Mouse (Mus musculus): ENCODE measurements around the gene F3. TPM values are rescaled to one million over a fixed set of nuclear protein-coding genes. Genes with fewer than 3 reads are reported as not detected.
"Not testable (repeated sequence)": the region's sequence is repeated elsewhere in the genome, so short reads cannot be mapped to it uniquely, and the experiment has no call there.

The F3 gene
- polyA plus RNA-seq, 2 experiments: 0.33 to 0.39 TPM

GRCm38 (mm10) chr3:121754319-121755090, 31.2 kb downstream of the F3 start:
- not testable (repeated sequence) for H3K27ac ChIP-seq; H3K9ac ChIP-seq (replicated peaks); H3K9me3 ChIP-seq (ENCODE audit: control insufficient read depth, low read length); ATAC-seq (ENCODE audit: insufficient read depth); H3K36me3 ChIP-seq (replicated peaks; ENCODE audit: control insufficient read depth, insufficient read depth, low read depth); H3K4me3 ChIP-seq (ENCODE audit: insufficient read depth in 1 of 2, low read depth in 2 of 2, low read length in 2 of 2); H3K4me2 ChIP-seq (ENCODE audit: low read depth); DNase-seq (ENCODE audit: low read depth in 3 of 3, low spot score in 3 of 3); H3K27me3 ChIP-seq (ENCODE audit: control insufficient read depth, insufficient read depth, low read length); H3K4me1 ChIP-seq (replicated peaks; ENCODE audit: control insufficient read depth in 2 of 2, insufficient read depth in 2 of 2, low read length in 1 of 2)
- 62% methylated on average over 10 of the region's 10 CpGs for WGBS (ENCODE audit: insufficient replicate concordance)

- H3K27ac ChIP-seq: no peak overlapping the region
- ATAC-seq (ENCODE audit: insufficient read depth) (no peak), DNase-seq (ENCODE audit: low read depth in 3 of 3, low spot score in 3 of 3) (no peak)
- no peaks in the 10 kb centered on the region for H3K9me3 ChIP-seq (ENCODE audit: control insufficient read depth, low read length)
- H3K27me3 ChIP-seq (ENCODE audit: control insufficient read depth, insufficient read depth, low read length): no peaks in the 10 kb centered on the region
- 11% methylated on average over 3 of the region's 3 CpGs for WGBS (ENCODE audit: insufficient replicate concordance)
- no peak overlapping the region for H3K9ac ChIP-seq (replicated peaks)
- no peaks in the 10 kb centered on the region for H3K36me3 ChIP-seq (replicated peaks; ENCODE audit: control insufficient read depth, insufficient read depth, low read depth)
- H3K4me1 ChIP-seq (replicated peaks; ENCODE audit: control insufficient read depth in 2 of 2, insufficient read depth in 2 of 2, low read length in 1 of 2): no peaks in the 10 kb centered on the region
- no peak for TF ChIP-seq EP300 (IDR thresholded peaks at IDR 0.05; ENCODE audit: low read depth)
- no peak for TF ChIP-seq CTCF (IDR thresholded peaks at IDR 0.05; ENCODE audit: low read depth)
- H3K4me2 ChIP-seq (ENCODE audit: low read depth): no peak overlapping the region
- no peak overlapping the region for H3K4me3 ChIP-seq (ENCODE audit: insufficient read depth in 1 of 2, low read depth in 2 of 2, low read length in 2 of 2)
Measured at GRCm38 (mm10) chr3:121755152-121755551, 31.8 kb downstream of the F3 start.

GRCm38 (mm10) chr3:121758373-121758772, 35.0 kb downstream of the F3 start:
- TF ChIP-seq EP300 (IDR thresholded peaks at IDR 0.05; ENCODE audit: low read depth) (no peak), CTCF (IDR thresholded peaks at IDR 0.05; ENCODE audit: low read depth) (no peak)
- DNase-seq (ENCODE audit: low read depth in 3 of 3, low spot score in 3 of 3) (no peak), ATAC-seq (ENCODE audit: insufficient read depth) (no peak)
- 49% methylated on average over 7 of the region's 7 CpGs for WGBS (ENCODE audit: insufficient replicate concordance)
- Histone ChIP-seq H3K36me3 (replicated peaks; ENCODE audit: control insufficient read depth, insufficient read depth, low read depth) (no peaks in the 10 kb centered on the region; the same call in 1 of the 2 replicates), H3K4me1 (replicated peaks; ENCODE audit: control insufficient read depth in 2 of 2, insufficient read depth in 2 of 2, low read length in 1 of 2) (no peaks in the 10 kb centered on the region), H3K4me2 (ENCODE audit: low read depth) (no peak overlapping the region), H3K27me3 (ENCODE audit: control insufficient read depth, insufficient read depth, low read length) (no peaks in the 10 kb centered on the region), H3K9me3 (ENCODE audit: control insufficient read depth, low read length) (no peaks in the 10 kb centered on the region), H3K27ac (no peak overlapping the region), H3K9ac (replicated peaks) (no peak overlapping the region), H3K4me3 (ENCODE audit: insufficient read depth in 1 of 2, low read depth in 2 of 2, low read length in 2 of 2) (no peak overlapping the region)

GRCm38 (mm10) chr3:121762056-121762852, 38.9 kb downstream of the F3 start:
- WGBS (ENCODE audit: insufficient replicate concordance): 53% methylated on average over 4 of the region's 4 CpGs
- no peak overlapping the region for H3K4me2 ChIP-seq (ENCODE audit: low read depth)
- ATAC-seq (ENCODE audit: insufficient read depth) (no peak), DNase-seq (ENCODE audit: low read depth in 3 of 3, low spot score in 3 of 3) (no peak)
- H3K9me3 ChIP-seq (ENCODE audit: control insufficient read depth, low read length): no peaks in the 10 kb centered on the region
- no peaks in the 10 kb centered on the region; the same call in 1 of the 2 replicates for H3K36me3 ChIP-seq (replicated peaks; ENCODE audit: control insufficient read depth, insufficient read depth, low read depth)
- no peak overlapping the region for H3K27ac ChIP-seq
- TF ChIP-seq CTCF (IDR thresholded peaks at IDR 0.05; ENCODE audit: low read depth) (peak; percentile 48), EP300 (IDR thresholded peaks at IDR 0.05; ENCODE audit: low read depth) (no peak)
- H3K4me3 ChIP-seq (ENCODE audit: insufficient read depth in 1 of 2, low read depth in 2 of 2, low read length in 2 of 2): no peak overlapping the region
- H3K9ac ChIP-seq (replicated peaks): no peak overlapping the region
- 0 out of 4 replicates have a peak, but pooled peaks cover 0 to 2% of the 10 kb centered on the region in 2 experiments for H3K4me1 ChIP-seq (replicated peaks; ENCODE audit: control insufficient read depth in 2 of 2, insufficient read depth in 2 of 2, low read length in 1 of 2)
- no peaks in the 10 kb centered on the region for H3K27me3 ChIP-seq (ENCODE audit: control insufficient read depth, insufficient read depth, low read length)

GRCm38 (mm10) chr3:121766048-121766447, 42.7 kb downstream of the F3 start:
- no peaks in the 10 kb centered on the region for H3K27me3 ChIP-seq (ENCODE audit: control insufficient read depth, insufficient read depth, low read length)
- H3K27ac ChIP-seq: no peak overlapping the region
- peaks cover 7% of the 10 kb centered on the region for H3K36me3 ChIP-seq (replicated peaks; ENCODE audit: control insufficient read depth, insufficient read depth, low read depth)
- ATAC-seq (ENCODE audit: insufficient read depth): no peak
- H3K9me3 ChIP-seq (ENCODE audit: control insufficient read depth, low read length): no peaks in the 10 kb centered on the region
- no peak overlapping the region for H3K4me3 ChIP-seq (ENCODE audit: insufficient read depth in 1 of 2, low read depth in 2 of 2, low read length in 2 of 2)
- DNase-seq (ENCODE audit: low read depth in 3 of 3, low spot score in 3 of 3): no peak
- H3K4me2 ChIP-seq (ENCODE audit: low read depth): no peak overlapping the region
- no peak overlapping the region for H3K9ac ChIP-seq (replicated peaks)
- no peak for TF ChIP-seq CTCF (IDR thresholded peaks at IDR 0.05; ENCODE audit: low read depth)
- no peak for TF ChIP-seq EP300 (IDR thresholded peaks at IDR 0.05; ENCODE audit: low read depth)
- H3K4me1 ChIP-seq (replicated peaks; ENCODE audit: control insufficient read depth in 2 of 2, insufficient read depth in 2 of 2, low read length in 1 of 2): 0 out of 4 replicates have a peak, but pooled peaks cover 0 to 2% of the 10 kb centered on the region in 2 experiments
